ENCODE assay signal across 18 mouse cellular contexts in the genomic region with DNA sequence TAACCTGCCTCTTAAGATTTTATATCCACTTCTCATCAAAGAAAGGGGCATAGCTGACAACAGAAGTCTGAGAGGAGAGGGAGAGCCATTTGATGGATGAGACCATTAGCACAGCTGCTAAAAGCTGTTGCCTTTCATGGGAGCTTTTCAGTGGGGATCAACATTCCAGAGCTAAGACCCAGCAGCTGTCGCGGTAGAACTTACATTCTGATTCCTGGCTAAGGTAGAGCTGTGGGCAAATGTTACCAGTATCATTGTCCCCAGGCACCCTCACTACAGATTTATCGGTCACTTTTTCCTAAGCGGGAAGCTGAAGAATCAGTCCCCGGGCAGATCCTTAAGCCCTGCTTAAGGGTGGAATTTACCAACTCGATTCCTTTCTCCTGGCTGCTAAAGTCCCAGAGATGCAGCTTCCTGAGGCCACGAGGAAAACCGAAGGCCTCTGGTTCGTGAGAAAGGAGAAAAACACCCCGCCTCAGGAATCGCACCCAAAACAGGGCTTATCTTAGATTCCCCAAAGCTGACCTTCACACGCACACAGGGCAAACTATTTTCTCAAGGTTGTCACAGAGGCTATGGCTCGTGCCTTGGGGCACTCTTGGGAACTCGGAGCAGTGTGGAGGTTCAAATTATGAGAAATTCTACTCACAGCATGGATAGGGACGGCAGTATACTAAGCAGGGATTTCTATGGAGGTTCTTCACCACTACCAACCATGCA. TPM values are rescaled to one million over a fixed set of nuclear protein-coding genes. Genes with fewer than 3 reads are reported as not detected.
DNase-seq lines count a peak whose midpoint lies in the region; ATAC-seq and TF ChIP-seq lines count a peak whose summit lies in the region.
"Had no signal": no experiment of that assay in that cellular context is flagged by ENCODE, and none has a peak within 500 bp of the region (broad histone marks: within the 10 kb centered on the region; RNA-seq: fewer than 3 reads in every experiment).

No protein-coding gene starts in this region.

- peak; percentile 4 for DNase-seq in kidney, postnatal 0 days (ENCODE audit: low spot score)
- DNase-seq in kidney, adult 2 months, result no peak
- DNase-seq in brain, embryonic 14.5 days (ENCODE audit: low read depth), result peak; percentile 7
- DNase-seq in embryo, embryonic 11 days, result peak; percentile 50
- DNase-seq in liver, result no peak
- DNase-seq: cerebellum, postnatal 14 days; gastrocnemius, postnatal 25 days had no signal

- TF ChIP-seq CTCF in kidney, postnatal 0 days (IDR thresholded peaks at IDR 0.05; ENCODE audit: low read depth), result no peak
- no peak for TF ChIP-seq CTCF in kidney, adult 2 months (conservative IDR thresholded peaks at IDR 0.05; ENCODE audit: insufficient read depth, insufficient read length, low read depth, low read length)
- no peak for TF ChIP-seq CTCF in brain, embryonic 14.5 days (IDR thresholded peaks at IDR 0.05; ENCODE audit: borderline replicate concordance, extremely low read depth, insufficient read depth, insufficient read length)

- H3K4me1 ChIP-seq in kidney, postnatal 0 days (replicated peaks; ENCODE audit: insufficient read depth, low read length), result no peaks in the 10 kb centered on the region
- H3K4me1 ChIP-seq in kidney, adult 2 months (ENCODE audit: control insufficient read depth, insufficient read depth, low read length), result no peaks in the 10 kb centered on the region
- 0 out of 2 replicates have a peak, but pooled peaks cover 8% of the 10 kb centered on the region for H3K4me1 ChIP-seq in limb, embryonic 13.5 days
- H3K4me1 ChIP-seq in forebrain, embryonic 12.5 days, result no peaks in the 10 kb centered on the region
- H3K4me1 ChIP-seq: stomach, embryonic 15.5 days had no signal

- no peak overlapping the region for H3K27ac ChIP-seq in kidney, postnatal 0 days
- no peak overlapping the region for H3K27ac ChIP-seq in kidney, adult 2 months (ENCODE audit: insufficient read depth, low read depth, low read length)
- no peak overlapping the region for H3K27ac ChIP-seq in limb, embryonic 13.5 days
- H3K27ac ChIP-seq in forebrain, embryonic 12.5 days, result no peak overlapping the region
- H3K27ac ChIP-seq: layer of hippocampus, adult 2 months; stomach, embryonic 15.5 days had no signal

- H3K27me3 ChIP-seq in kidney, postnatal 0 days (ENCODE audit: insufficient read depth, low read length), result no peaks in the 10 kb centered on the region
- no peaks in the 10 kb centered on the region for H3K27me3 ChIP-seq in kidney, adult 2 months (replicated peaks; ENCODE audit: control insufficient read depth, insufficient read depth, low read length)
- no peaks in the 10 kb centered on the region for H3K27me3 ChIP-seq in limb, embryonic 13.5 days
- H3K27me3 ChIP-seq in forebrain, embryonic 12.5 days, result no peaks in the 10 kb centered on the region
- H3K27me3 ChIP-seq: stomach, embryonic 15.5 days had no signal

- H3K4me3 ChIP-seq in kidney, postnatal 0 days (replicated peaks; ENCODE audit: low read depth, low read length), result no peak overlapping the region
- H3K4me3 ChIP-seq in kidney, adult 2 months (ENCODE audit: insufficient read depth, low read depth, low read length), result no peak overlapping the region
- H3K4me3 ChIP-seq in limb, embryonic 13.5 days, result no peak overlapping the region
- no peak overlapping the region for H3K4me3 ChIP-seq in forebrain, embryonic 12.5 days (replicated peaks)
- H3K4me3 ChIP-seq: erythroblast, embryonic 14.5 days; layer of hippocampus, adult 2 months; stomach, embryonic 15.5 days had no signal

- H3K9ac ChIP-seq in kidney, postnatal 0 days (ENCODE audit: low read depth, low read length), result no peak overlapping the region
- H3K9ac ChIP-seq in limb, embryonic 13.5 days, result no peak overlapping the region
- no peak overlapping the region for H3K9ac ChIP-seq in forebrain, embryonic 12.5 days
- H3K9ac ChIP-seq: stomach, embryonic 15.5 days had no signal

- ATAC-seq in kidney, postnatal 0 days (replicated peaks; ENCODE audit: low FRiP score, low read depth), result no peak
- peak; percentile 32; the same call in 1 of the 2 replicates for ATAC-seq in limb, embryonic 13.5 days (ENCODE audit: low FRiP score, low read depth)
- no peak for ATAC-seq in forebrain, embryonic 12.5 days (ENCODE audit: low FRiP score)

- 45% methylated on average over 15 of the region's 15 CpGs for WGBS in kidney, postnatal 0 days
- 53% methylated on average over 15 of the region's 15 CpGs for WGBS in kidney, adult 2 months
- 38% methylated on average over 15 of the region's 15 CpGs for WGBS in limb, embryonic 13.5 days
- WGBS in forebrain, embryonic 12.5 days, result 52% methylated on average over 15 of the region's 15 CpGs

- no peaks in the 10 kb centered on the region for H3K36me3 ChIP-seq in kidney, postnatal 0 days (ENCODE audit: insufficient read depth, low read length)
- H3K36me3 ChIP-seq in kidney, adult 2 months (ENCODE audit: control insufficient read depth, insufficient read depth, low read length), result no peaks in the 10 kb centered on the region
- no peaks in the 10 kb centered on the region for H3K36me3 ChIP-seq in limb, embryonic 13.5 days
- no peaks in the 10 kb centered on the region for H3K36me3 ChIP-seq in forebrain, embryonic 12.5 days (replicated peaks)
- H3K36me3 ChIP-seq: G1E; stomach, embryonic 15.5 days had no signal

- no peaks in the 10 kb centered on the region for H3K9me3 ChIP-seq in kidney, postnatal 0 days (replicated peaks; ENCODE audit: low read length)
- H3K9me3 ChIP-seq in limb, embryonic 13.5 days, result no peaks in the 10 kb centered on the region
- H3K9me3 ChIP-seq in forebrain, embryonic 12.5 days, result no peaks in the 10 kb centered on the region
- H3K9me3 ChIP-seq: stomach, embryonic 15.5 days had no signal

- no peak overlapping the region for H3K4me2 ChIP-seq in kidney, postnatal 0 days (ENCODE audit: low read length)
- no peak overlapping the region for H3K4me2 ChIP-seq in limb, embryonic 13.5 days (replicated peaks)
- H3K4me2 ChIP-seq in forebrain, embryonic 12.5 days, result no peak overlapping the region
- H3K4me2 ChIP-seq: heart, embryonic 11.5 days; liver, embryonic 11.5 days; stomach, embryonic 15.5 days had no signal

- no peak for TF ChIP-seq POLR2A in kidney, adult 2 months (IDR thresholded peaks at IDR 0.05; ENCODE audit: low read depth, low read length)
- TF ChIP-seq POLR2A in brain, embryonic 14.5 days (IDR thresholded peaks at IDR 0.05; ENCODE audit: borderline replicate concordance, extremely low read depth, insufficient read depth, insufficient read length, poor library complexity, severe bottlenecking), result no peak

RNA-seq across cellular contexts. Expression of gene Myh13, which starts 7.6 kb away (rescaled TPM):
- not detected in 2 replicates for polyA plus RNA-seq in kidney, postnatal 0 days (2015; fragmentation: Nextera tagmentation; extraction: Ambion mirVana)
- not detected in 2 replicates for polyA plus RNA-seq in kidney, adult 2 months (2012; rRNA removed)
- 0.04 TPM in 1 of 2 replicates, not detected in the other for polyA plus RNA-seq in brain, embryonic 14.5 days (2012; rRNA removed)
- 0.26 and 0.38 TPM in 2 replicates for polyA plus RNA-seq in limb, embryonic 13.5 days (2015; fragmentation: Nextera tagmentation; extraction: Ambion mirVana)
- not detected in 2 replicates for polyA plus RNA-seq in forebrain, embryonic 12.5 days (2016; fragmentation: Nextera tagmentation; extraction: Ambion mirVana)
- polyA plus RNA-seq: erythroblast, embryonic 14.5 days; G1E; heart, embryonic 11.5 days; hindbrain, embryonic 11.5 days; intestine, embryonic 14.5 days; kidney, embryonic 16.5 days; liver, embryonic 11.5 days had no signal

RNA-seq across cellular contexts. Expression of gene Myh8, which starts 37.0 kb away (rescaled TPM):
- 0.03 and 0.05 TPM in 2 replicates for polyA plus RNA-seq in kidney, postnatal 0 days (2015; fragmentation: Nextera tagmentation; extraction: Ambion mirVana)
- polyA plus RNA-seq in kidney, adult 2 months (2012; rRNA removed), result 0.02 TPM in 1 of 2 replicates, not detected in the other
- 0.20 and 1.0 TPM in 2 replicates for polyA plus RNA-seq in brain, embryonic 14.5 days (2012; rRNA removed)
- polyA plus RNA-seq in limb, embryonic 13.5 days (2015; fragmentation: Nextera tagmentation; extraction: Ambion mirVana), result 23.9 and 27.5 TPM in 2 replicates
- 0.09 and 0.28 TPM in 2 replicates for polyA plus RNA-seq in forebrain, embryonic 12.5 days (2016; fragmentation: Nextera tagmentation; extraction: Ambion mirVana)
- polyA plus RNA-seq: erythroblast, embryonic 14.5 days; G1E; liver, embryonic 11.5 days had no signal

Comparison
In these comparisons a context has a peak if more than half of its experiments do, and no peak if none do; other contexts are left out.
1. DNase-seq: peak in kidney, postnatal 0 days (single experiment), brain, embryonic 14.5 days (single experiment) and embryo, embryonic 11 days (single experiment); none in kidney, adult 2 months (single experiment) and liver (single experiment).
2. RNA of gene Myh8, which starts 37.0 kb away (polyA plus RNA-seq): 23.9 to 27.5 TPM in limb, embryonic 13.5 days; 0.20 to 1.0 TPM in brain, embryonic 14.5 days, 0.09 to 0.28 TPM in forebrain, embryonic 12.5 days, 0.03 to 0.05 TPM in kidney, postnatal 0 days and 0.02 TPM in kidney, adult 2 months; every median in the first group is over 10 times any median in the second.